Mouse (Mus musculus) G1E-ER4 (cell line): ENCODE results near the gene Lcn9. TPM values are rescaled to one million over a fixed set of nuclear protein-coding genes. Genes with fewer than 3 reads are reported as not detected.
"Not testable (repeated sequence)": the region's sequence is repeated elsewhere in the genome, so short reads cannot be mapped to it uniquely, and the experiment has no call there.

ENCODE experiments used
- GATA1 ChIP-seq: IDR thresholded peaks from one replicate; pipeline ENCODE4 v1.8.0; 2012; ENCODE audit warnings: low read length, inconsistent platforms
- polyA plus RNA-seq: library from polyadenylated mRNA; stranded (reverse); fragments of >175 nt; gene quantifications from 2 replicates; pipeline ENCODE4 v1.2.3, GENCODE M21; 2012

The Lcn9 gene
- polyA plus RNA-seq = not detected in 2 replicates

DNA sequence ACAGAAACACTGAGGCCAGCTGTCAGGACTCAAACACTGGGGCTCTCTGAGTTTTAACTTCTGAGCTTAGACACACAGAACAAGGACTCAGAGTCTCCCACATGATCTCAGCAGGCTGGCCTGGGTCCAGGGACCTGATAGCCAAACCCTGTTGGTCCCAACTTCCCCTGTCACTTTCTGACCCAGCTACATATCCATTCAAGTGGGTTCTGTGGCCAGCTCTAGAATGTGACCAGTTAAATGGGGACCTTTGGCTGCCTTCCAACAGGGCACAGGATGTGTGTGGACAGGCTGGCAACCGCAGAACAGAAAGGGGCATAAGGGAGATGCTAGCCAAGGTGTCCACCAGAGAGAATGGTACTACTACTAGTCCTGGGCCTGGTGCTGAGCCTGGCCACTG lies at the start of gene Lcn9:
Gene Lcn9, plus strand, starts transcription at position 348 of the 400 bp plus-strand sequence.
- no peak for TF ChIP-seq GATA1

DNA sequence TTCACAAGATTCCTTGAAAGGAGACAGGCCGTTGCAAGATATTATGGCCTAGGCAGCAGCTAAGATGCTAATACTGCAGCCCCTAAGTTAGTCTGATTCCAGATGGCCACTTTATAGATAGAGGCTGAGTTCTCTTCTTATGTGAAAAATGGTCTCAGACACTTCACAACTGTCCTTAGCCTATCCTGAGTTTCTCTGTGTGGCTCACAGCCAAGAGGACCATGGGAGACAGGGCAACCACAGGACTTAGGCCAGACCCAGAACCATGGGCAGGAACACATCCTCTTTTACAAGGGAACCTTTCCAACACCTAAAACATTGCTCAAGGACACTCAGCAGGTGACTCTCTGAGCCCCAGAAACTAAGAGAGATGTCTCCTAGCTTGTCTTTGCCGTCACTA lies 49.4 kb upstream of the Lcn9 start:
- TF ChIP-seq GATA1 = no peak

DNA sequence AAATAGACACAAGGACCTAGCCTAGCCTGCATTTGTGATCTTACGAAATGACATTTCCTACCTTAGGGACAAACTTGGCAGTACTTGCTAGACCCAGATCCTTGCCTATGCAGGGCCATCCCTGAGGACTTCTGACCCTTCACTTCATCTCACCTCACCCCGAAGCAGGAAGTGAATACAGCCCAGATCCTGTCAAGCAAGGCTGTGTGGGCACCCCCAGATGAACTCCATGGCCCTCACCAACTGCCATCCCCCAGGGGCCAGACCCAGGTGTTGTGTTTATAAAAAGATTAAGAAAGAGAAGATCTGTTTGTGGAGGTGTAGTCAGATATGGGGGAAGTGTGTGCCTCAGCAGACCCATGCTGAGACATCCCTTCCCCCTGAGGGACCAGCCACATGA lies 48.3 kb upstream of the Lcn9 start:
- TF ChIP-seq GATA1 = no peak

DNA sequence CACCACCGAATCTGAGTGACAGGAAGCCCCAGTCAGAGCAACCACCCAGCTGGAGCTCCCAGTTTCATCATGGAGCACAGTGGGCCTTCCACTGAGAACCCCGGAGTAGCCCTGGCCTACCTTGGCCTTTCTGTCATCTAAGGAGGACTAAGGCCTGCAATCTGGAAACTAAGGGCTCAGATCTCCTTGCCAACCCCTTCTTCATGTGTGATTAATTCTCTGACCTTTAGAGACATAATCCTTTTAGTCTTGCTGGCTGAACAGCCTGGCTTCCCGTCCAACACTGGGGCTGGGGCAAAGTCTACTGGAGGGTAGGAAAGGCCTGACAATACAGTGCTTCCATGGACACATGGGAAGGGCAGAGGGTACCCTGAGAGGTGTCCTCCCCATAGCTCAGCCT lies 47.0 kb upstream of the Lcn9 start:
- TF ChIP-seq GATA1 = no peak

DNA sequence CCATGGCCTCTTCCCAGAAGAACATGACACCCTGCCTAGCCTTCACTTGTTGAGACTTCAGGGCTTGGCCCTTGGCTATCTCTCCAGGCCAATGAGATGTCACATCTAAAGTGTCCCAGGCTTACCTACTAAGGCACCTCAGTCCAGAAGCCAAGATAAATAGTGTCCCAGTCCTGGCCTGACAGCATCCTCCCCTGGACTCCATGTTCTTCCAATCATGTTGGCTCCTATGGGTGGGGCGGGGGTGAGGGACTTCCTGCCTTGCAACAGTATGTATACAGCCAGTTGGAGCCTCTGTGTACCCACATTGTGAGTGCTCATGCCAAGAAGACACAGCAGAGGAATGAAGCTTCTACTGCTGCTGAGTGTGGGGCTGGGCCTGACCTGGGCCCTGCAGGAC lies 46.2 kb upstream of the Lcn9 start, which contains the start of gene Lcn11:
Gene Lcn11, plus strand, starts transcription at position 301 of the 400 bp plus-strand sequence.
- TF ChIP-seq GATA1 = no peak

DNA sequence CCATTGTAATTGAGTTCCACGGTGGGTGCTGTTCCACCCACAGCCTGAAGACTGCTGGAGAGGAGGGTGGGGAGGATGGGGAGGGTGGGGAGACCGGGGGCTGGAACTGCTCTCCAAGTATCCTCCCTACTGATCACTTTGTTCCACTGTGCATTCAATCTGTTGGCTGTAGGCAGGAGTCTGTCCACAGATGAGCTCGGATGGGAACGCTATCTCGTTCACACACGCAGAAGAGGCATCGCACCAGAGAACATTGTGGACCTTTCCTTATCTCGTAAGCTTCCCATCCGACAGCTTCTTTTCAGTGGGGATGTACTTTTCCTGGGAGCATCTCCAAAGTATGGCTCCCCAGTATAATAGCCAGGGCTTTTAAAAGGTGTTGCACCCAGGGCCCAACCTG lies 43.9 kb upstream of the Lcn9 start:
- no peak for TF ChIP-seq GATA1

DNA sequence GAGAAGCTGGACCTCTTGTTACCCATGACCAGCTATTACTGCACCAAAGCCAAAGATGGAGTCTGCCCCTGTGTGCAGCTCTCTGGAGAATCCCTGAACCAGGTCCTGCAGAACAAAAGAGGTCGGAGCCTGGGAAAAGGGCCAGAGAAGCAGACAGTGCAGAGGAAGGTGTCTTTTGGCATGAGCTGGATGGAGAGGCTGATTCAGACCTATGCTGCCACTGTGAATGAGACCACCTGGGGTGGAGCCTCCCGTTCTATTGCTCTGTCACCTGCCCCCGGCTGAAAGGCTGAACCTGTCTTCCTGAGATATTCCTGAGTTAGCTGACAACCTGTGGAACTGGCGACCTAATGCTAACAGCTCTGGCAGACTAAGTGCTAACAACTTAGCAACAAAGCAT lies 42.0 kb upstream of the Lcn9 start:
- no peak for TF ChIP-seq GATA1

DNA sequence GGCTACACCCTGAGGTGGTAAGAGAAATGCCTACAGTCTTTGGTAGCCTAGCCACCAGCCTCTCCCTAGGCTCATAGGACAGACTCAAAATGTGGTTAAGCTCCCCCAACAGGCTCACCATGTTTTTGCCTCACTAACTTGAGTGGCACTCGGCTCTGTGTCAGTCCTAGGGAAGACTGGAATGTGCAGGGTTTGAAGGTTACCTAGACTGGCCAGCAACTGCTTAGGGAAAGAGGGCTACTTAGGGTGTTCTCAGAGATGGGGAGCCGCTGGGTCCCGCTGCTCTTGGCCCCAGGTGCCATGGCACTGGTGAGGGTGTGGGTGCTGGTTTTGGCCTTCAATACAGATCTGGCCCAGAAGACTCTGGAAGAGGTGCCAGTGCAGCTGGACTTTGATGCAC lies 41.0 kb upstream of the Lcn9 start, which contains the start of gene Gm13539:
Gene Gm13539, plus strand, starts transcription at position 301 of the 400 bp plus-strand sequence.
- TF ChIP-seq GATA1 = no peak

DNA sequence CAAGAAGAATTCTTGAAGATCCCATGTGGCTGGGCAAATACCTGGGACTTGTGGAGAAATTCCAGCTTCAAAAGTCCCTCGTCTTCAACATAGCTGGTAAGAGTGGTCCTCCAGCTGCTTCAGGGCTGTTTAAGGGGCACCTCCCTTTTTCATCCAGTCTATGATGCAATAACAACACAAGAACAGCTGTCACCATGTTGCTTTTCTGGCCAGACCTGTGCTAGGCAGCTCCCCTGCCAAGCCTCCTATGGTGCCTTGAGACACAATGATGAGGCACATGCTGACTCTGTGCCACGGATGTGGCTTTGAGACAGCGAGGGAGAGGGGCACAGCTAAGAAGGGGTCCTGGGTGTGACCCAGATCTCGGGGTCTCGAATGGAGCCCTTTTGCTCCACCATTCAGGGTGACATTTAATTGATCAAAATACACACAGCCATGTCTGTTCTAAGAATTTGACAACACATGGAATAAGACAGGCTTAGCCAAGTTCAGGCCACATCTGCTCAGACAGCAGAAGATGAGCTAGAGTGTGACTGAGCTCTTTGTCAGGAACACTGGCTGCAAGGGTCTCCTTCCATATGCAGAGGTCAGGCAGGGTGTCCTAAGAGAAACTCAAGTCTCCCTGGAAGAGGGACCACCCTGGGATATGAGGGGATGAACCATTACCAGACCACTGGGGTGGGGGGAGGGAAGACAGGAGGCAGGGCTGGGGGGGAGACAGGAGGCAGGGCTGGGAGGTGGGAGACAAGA lies 37.2 kb upstream of the Lcn9 start:
- no peak for TF ChIP-seq GATA1

DNA sequence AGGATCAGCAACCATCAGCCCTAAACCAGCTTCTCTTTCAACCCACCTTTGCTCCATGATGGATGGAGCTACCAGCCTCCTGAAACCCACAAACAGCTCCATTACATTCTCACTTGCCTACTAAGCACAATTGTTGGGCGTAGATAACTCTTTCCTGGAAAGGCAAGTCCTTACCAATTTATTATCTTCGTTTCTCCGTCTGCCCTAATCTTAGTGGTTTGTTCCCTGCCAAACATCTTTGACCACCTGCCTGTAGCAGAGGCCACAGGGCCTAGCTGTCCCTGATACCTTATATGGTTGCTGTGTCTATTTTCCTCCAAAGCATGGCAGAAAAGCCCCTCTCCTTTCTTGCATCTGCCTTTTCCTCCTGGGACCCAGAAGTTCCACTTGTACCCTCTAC lies 33.9 kb upstream of the Lcn9 start:
- no peak for TF ChIP-seq GATA1

DNA sequence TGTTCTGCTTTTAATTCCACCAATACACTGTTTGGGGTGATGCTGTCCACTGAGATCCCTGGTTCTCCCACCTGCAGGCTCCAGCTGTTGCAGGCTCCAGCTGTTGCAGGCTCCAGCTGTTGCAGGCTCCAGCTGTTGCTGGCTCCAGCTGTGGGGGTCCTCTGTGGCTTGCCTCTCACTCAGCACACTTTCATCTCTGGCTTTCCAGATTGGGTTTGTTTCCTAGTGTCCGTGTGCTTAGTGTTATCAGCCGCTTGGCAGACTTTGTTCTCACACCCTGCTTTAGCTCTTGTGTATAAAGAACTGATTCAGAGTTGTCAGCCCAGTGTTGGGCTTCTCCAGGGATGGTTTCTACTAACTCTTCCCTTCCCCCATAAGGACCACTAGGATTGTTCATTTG lies 25.3 kb upstream of the Lcn9 start:
- no peak for TF ChIP-seq GATA1

DNA sequence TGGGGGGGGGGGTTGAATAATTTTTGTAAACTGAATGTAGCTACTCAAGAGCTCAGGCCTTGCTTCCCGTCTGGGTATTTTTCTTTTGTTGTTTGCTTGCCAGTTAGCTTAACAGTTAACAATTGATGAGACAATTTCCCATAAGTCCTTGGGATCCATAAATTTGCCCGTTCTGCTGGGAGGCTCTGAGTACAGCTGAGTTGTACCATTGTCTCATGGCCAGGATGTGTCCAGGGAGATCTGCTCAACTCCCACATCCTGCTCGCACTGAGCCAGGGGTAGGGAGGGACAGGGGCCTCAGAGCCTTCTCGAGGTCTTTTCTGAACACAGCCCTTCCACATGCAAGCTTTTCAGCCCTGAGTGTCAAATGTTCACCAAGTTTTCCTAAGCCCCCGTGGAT lies 24.9 kb upstream of the Lcn9 start:
- TF ChIP-seq GATA1 = no peak

DNA sequence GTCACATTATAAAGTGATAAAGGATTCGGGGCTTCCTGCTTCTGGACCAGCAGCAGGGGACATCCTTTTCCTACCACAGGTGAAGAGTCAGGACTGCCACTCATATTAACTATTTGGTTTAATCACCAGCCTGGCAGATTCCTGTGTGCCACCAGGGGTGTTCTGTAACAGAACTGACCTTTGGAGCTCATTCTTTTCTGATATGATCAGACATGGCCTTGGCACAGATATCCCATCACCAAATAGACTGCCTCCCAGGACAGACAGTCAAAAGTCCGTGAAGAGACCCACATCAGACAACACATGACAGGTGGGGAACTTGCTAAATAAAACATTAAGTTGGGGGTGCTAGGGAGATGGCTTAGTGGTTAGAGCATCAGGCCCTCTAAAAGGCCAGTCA lies 11.2 kb upstream of the Lcn9 start:
- TF ChIP-seq GATA1 = no peak

DNA sequence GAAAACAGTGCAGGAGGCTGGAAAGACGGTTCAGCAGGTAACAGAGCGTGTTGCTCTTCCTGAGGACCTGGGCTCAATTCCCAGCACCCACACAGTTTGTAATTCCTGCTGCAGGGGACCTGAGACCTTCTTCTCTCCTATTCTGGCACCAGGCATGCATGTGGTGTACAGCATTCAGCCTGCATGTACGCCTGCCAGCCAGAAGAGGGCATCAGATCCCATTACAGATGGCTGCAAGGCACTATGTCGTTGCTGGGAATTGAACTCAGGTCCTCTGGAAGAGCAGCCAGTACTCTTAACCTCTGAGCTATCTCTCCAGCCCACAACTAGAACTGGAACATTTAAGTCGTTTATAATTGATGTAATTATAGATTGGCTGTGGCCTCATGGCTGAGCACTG lies 9.6 kb upstream of the Lcn9 start:
- TF ChIP-seq GATA1 = no peak

DNA sequence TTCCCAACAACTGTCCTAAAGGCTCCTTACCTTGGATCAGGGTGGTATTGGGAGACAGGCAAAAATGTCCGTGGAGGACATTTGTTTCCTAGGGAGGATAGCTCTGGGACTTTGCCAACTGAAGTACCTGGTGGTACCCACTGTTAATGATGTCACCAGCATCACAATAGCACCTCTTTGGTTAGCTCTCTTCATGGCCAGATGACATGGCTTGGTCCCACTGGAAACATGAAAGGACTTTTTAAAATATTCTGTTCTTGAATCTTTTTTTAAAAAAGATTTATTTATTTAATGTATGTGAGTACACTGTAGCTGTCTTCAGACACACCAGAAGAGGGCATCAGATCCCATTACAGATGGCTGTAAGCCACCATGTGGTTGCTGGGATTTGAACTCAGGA lies 7.2 kb upstream of the Lcn9 start, which contains the start of gene Glt6d1:
Gene Glt6d1, minus strand, starts transcription at position 101 of the 400 bp plus-strand sequence.
- not testable (repeated sequence) for TF ChIP-seq GATA1

DNA sequence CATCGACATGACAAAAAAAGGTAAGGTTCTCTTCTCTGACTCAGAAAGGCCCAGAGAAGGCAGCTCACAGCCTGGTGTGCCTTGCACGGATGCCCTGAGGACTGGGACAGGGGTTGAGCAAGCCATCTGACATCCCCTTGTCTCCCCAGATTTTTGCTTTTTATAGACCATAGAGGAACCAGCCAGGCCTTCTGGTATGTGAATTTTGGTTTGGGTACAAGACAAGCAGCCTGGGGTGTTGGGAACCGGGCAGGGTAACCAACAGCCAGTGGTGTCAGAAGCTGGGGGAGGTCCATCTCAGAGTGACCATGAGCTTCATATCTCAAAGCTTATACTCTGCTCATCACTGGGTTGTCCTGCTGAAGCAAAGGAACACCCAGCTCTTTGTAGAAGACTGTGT lies 1.8 kb downstream of the Lcn9 start:
- no peak for TF ChIP-seq GATA1

DNA sequence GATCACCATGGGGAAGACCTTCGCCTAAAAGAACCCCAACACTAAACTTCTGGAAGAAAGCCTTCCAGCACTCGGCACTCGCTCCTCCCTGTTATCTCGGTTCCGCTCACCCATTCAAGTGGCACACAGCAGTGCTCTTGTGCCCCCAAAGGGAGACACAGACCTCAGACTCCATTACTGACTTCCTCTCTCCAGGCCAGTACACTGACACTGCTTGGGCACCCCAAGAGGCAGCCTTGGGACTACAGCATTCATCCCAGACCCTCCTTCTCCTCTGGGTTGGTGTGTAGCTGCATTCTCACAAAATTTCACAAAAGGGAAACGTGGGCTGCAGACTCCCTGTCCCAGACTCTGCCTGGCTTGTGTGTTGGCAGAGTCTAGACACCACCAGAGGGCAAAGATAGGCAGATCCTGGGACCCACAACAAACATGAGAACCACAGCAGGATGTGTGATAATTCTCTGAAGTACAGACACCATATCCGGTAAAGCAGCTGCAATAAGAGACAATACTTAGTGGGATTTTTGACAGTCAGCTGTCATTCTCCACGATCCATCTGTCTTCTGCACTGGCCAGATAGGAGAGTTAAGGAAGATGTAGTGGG lies 5.5 kb downstream of the Lcn9 start:
- TF ChIP-seq GATA1 = no peak
